Mouse (Mus musculus) spleen, adult 2 months (tissue): ENCODE results near the gene Osbpl3.

Experiments
- CTCF ChIP-seq: fragments of 200-500 bp; IDR thresholded peaks from 2 replicates; pipeline ENCODE4 v1.5.1; 2011; ENCODE audit warnings: mild to moderate bottlenecking, inconsistent platforms; ENCODE audit not compliant: insufficient read depth, insufficient read length, insufficient replicate concordance; ENCODE audit errors: extremely low read depth
- POLR2A ChIP-seq: fragments of 200-500 bp; IDR thresholded peaks from 2 replicates; pipeline ENCODE4 v1.6.1; 2011; ENCODE audit warnings: low read depth, low read length, inconsistent platforms

DNA sequence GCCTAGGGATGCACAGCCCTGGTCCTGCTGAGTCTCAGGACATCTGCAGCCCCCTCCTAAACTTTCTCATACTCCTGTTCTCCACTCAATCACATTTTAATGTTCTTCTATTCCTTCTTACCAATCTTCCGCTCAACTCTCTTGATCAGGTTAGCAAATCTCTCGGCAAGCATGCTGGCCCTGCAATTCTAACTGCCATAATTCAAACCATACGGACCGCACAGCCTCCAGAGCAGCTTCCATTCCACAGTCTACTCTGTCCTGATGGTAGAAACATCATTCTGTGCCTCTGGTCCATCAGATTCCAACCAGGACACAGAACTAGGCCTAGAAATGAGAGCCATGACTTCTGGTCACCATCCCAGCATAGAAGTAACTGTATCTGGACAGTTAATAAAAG, 76.3 kb downstream of the Osbpl3 start:
- TF ChIP-seq POLR2A: no peak
- no peak for TF ChIP-seq CTCF
